Mouse (Mus musculus) urinary bladder, postnatal 14 days (tissue): ENCODE measurements around the gene B830017H08Rik.

Source experiments
- DNase-seq: peaks from one replicate; pipeline ENCODE4 v3.0.0; 2021; ENCODE audit warnings: low spot score

The B830017H08Rik gene

DNA sequence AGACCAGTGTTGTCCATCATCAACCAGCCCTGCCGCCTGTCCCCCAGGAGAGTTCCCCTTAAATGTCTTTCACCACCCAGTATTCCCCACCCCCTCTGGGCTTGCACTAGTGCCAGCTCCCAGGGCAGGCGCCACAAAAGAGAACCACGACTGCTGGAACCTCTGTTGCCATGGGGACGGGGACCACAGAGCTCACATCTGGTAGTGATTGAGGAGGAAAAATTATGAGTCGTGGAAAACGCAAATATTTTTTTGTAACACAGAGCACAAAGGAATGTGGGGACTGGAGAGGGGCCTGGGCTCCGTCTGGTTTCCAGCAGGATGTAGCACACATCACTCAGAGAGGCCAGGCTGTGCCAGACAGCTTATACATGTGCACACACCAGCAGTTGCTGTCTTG, 23.2 kb upstream of the B830017H08Rik start:
- peak; percentile 37 for DNase-seq

GRCm38 (mm10) chr16:17812120-17812519, 20.8 kb upstream of the B830017H08Rik start:
- DNase-seq, result peak; percentile 37

GRCm38 (mm10) chr16:17813173-17813572, 19.7 kb upstream of the B830017H08Rik start:
- DNase-seq, result no peak

DNA sequence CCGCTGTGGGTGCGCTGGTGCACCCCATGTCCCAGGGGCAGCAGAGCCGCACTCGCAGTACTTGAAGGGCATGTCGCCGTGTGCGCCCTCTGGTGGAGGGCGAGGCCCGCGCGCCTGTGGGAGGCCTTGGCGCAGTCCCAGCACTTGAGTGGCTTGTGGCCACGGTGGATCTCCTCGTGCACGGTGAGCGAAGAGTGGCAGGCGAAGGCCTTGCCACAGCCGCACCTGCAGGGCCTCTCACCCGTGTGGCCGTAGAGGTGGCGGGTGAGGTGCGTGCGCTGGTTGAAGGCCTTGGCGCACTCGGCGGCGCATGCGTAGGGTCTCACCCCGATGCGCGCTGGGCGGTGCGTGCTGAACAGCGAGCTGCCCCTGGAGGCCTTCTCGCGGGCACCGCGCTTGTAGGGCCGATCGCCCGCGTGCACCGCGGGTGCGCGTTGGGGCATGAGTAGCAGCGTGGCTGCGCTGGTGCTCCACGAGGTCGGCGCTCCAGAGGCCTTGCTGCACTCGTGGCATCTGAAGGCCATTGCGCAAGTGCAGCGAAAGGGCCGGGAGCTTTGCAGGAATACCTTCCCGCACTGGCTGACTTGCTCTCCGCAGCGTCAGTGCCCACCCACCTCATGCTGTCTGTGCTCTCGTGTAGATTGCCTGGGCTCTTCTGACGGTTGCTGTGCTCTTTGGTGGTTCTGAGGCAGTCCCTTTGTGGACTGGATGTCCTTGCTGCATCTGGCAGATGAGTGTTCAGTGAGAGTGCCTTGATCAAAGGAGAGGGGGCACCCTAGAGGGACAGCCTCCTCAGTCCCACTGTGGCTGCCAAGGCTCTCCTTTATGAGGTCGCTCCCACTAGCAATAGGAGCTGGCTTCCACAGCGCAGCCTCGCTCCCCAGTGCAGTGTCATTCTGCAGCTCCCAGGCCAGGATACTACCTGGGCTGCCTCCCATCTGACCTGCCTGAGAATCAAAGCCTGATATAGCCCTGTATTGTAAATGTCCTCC, 17.2 kb upstream of the B830017H08Rik start:
- peak; percentile 63 for DNase-seq

GRCm38 (mm10) chr16:17816528-17816927, 16.4 kb upstream of the B830017H08Rik start:
- DNase-seq, result no peak

- DNase-seq, result no peak
Measured at GRCm38 (mm10) chr16:17826500-17826899, 6.4 kb upstream of the B830017H08Rik start.

DNA sequence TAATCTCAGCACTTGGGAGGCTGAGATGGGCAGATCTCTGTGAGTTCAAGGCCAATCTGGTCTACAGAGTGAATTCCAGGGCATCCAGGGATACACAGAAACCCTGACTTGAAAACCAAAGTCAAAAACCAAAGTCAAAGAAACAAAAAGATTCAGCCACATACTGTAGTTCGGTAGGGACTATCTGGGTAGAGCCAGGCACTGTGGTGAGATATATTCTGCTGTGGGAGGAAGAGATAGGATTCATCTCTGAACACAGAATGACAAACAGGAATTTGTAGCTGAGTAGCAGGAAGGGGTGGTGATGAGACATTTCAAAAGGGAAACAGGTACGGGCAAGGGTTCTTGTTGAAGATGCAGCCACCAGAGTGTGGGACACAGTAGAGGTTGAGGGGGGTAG, 4.7 kb upstream of the B830017H08Rik start:
- DNase-seq, result no peak

- no peak for DNase-seq
Measured at GRCm38 (mm10) chr16:17828867-17829266, 4.1 kb upstream of the B830017H08Rik start.

DNA sequence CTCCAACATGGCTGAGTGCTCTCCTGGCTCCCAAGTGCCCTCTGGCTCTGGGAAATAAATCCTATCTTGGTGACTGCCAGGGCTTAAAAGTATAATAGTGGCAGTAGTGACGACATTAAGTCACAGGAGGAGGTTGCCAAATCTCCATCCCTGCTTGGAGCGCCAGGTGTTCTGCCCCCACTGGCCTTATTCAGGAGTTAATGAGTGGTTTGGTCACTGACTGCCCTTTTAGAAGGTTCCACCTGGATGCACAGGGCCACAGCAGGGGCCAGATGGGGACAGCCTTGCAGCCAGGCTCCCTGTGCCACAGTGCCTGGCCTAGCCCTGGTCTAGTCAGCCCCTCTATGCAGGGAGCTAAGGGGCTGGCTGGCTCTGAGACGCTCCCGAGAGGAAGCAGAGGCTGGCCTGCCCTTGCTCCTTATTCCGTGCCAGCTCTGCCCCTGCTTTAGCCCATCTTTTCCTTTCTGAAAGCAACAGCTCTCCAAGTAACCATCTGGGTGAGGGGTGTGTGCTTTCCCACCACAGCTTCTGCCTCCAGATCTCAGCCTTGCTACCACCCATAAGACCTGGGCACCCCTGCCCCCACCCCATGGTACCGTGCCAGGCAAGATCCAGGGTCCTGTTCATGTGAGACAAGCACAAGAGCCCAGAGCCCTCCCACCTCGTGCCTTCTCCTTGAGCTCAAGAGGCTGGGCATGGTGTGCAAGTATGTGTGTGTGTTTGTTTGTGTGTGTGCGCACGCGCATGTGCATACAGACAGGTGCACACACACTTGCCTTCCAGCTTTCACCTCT, 2.3 kb upstream of the B830017H08Rik start:
- DNase-seq, result no peak

DNA sequence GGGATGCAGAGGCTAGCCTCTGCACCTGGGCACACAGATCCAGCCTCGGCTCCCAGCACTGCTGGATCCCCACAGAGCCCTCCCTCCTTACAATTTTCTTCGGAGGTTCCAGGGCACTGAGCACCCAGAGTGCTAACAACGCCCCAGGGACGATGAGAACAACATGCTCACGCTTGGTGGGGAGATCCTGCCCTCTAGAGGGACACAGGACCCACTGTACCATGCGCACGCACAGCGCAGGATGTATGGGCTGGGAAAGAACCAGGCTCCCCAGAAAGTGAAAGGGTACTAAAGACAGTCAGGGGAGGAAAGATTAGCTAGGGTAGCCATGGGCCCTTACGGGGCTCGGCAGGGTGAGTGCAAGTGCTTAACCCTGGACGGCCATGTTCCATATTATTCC, 1.1 kb upstream of the B830017H08Rik start:
- no peak for DNase-seq

DNA sequence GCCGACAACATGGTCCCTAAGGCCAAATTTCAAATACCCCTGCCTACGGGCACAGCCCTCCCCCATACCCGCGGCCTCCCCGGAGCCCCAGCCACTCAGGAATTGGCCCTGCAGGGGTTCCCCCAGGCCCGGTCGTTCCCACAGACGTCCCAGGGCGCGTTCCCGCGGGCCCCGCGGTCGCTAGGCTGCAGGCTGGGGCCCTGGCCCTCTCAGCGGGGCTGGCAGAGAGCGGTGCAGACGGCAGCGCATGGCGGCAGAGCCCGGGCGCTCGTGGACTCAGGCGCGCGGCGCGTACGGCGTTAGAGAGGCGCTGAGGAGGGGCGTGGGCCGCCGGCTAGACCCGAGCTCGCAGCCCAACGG, 380 bp downstream of the B830017H08Rik start:
- no peak for DNase-seq

GRCm38 (mm10) chr16:17833681-17834399, 919 bp downstream of the B830017H08Rik start:
- DNase-seq, result no peak

GRCm38 (mm10) chr16:17834543-17834942, 1.6 kb downstream of the B830017H08Rik start:
- DNase-seq, result no peak

- DNase-seq, result no peak
Measured at GRCm38 (mm10) chr16:17835481-17835880, 2.6 kb downstream of the B830017H08Rik start.

GRCm38 (mm10) chr16:17838051-17838450, 5.1 kb downstream of the B830017H08Rik start, which contains the start of gene Car15:
Gene Car15 (minus strand): TSS chr16:17838364.
- DNase-seq, result no peak

- DNase-seq, result no peak
Measured at GRCm38 (mm10) chr16:17839976-17840375, 7.1 kb downstream of the B830017H08Rik start.

- DNase-seq, result no peak
Measured at GRCm38 (mm10) chr16:17842437-17842836, 9.5 kb downstream of the B830017H08Rik start.

DNA sequence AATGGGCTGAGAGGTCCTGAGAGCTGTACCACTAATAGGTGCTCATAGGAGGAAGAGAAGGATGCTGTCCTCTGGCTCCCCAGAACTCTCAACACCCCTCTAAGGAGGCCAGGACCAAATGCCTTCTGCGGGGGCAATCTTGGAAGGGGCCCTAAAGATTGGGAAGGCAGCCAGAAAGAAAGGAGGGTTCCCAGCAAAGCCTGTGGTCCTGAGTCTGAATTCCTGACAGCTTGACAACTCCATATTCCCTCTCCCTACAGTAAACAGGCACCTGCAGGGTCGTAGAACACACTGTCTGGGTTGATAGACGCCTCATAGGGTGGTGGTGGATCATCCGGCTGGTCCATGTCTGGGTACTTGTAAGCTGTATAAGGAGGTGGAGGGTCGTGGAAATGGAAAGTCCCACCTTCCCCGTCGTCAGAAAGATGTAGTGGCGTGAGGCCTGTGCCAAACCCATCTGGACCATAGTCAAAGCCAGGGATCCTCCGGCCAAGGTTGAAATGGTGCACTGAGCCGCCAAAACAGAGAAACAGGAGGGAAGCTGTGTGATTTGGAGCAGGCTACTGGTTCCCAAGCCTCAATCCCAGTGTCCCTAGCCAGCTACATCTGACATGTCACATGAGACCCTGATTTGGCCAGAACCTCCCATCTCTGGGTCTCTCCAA, 10.9 kb downstream of the B830017H08Rik start:
- no peak for DNase-seq

DNA sequence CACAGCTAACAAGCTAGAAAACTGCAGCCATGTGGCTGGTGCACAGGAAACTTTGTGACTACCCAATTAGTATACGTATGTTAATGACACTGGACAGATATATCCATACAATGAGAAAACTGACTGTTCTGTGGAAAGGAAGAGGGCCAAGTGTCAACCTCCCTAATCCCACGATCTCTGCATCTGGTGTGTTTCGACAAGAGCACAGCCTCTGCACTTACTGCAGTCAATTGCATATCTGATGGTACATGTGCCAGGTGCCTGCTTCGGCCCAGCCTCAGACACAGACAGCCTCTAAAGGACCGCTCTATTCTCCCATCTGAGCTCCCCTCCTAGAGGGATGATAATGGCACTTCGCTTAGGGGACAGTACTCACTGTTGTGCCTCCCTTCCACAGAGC, 15.5 kb downstream of the B830017H08Rik start:
- no peak for DNase-seq

- peak; percentile 35 for DNase-seq
Measured at GRCm38 (mm10) chr16:17848928-17849327, 16.0 kb downstream of the B830017H08Rik start.

- DNase-seq, result no peak
Measured at GRCm38 (mm10) chr16:17849486-17849885, 16.6 kb downstream of the B830017H08Rik start.

GRCm38 (mm10) chr16:17851331-17851730, 18.4 kb downstream of the B830017H08Rik start:
- DNase-seq, result no peak
